Mouse (Mus musculus): ENCODE results near the gene Rfx4. TPM values are rescaled to one million over a fixed set of nuclear protein-coding genes. Genes with fewer than 3 reads are reported as not detected.

Gene Rfx4
- polyA plus RNA-seq (2014; fragmentation: Nextera tagmentation; extraction: Ambion mirVana), result 56.3 and 62.9 TPM in 2 replicates

DNA sequence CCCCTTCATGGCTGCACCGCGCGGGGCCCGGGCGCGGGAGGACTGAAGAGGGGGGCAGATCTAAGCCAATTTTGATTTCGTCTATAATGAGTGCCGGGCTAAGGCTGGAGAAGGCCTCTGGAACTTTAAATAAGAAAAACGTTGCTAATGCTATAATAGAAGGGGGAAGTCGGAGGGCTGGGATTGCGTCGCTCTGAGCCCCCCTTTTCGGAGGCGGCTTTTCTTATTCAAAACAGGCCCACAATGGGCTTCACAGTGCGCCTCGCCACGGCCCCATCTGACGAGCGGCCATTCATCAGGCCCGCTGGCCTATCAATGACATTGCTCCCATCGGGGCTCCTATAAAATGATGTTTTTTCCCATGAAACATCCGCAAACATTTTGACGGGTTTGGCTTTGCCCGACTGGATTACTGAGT, at the start of gene Rfx4:
TSS of gene Rfx4 (plus strand) at position 277 of the 418 bp plus-strand sequence.
- Histone ChIP-seq H3K4me2 (ENCODE audit: low read depth) (peak within 1 kb of the TSS; percentile 76), H3K27me3 (ENCODE audit: control insufficient read depth, insufficient read depth, low read length) (peaks cover 41% of the 10 kb centered on the region), H3K4me1 (ENCODE audit: control insufficient read depth, insufficient read depth, low read length) (peaks cover 18% of the 10 kb centered on the region), H3K36me3 (ENCODE audit: control insufficient read depth, insufficient read depth, low read length) (no peaks in the 10 kb centered on the region), H3K9ac (ENCODE audit: low read length) (peak within 1 kb of the TSS; percentile 62), H3K9me3 (ENCODE audit: control insufficient read depth, low read length) (no peaks in the 10 kb centered on the region), H3K27ac (ENCODE audit: low read depth, low read length) (peak within 1 kb of the TSS; percentile 96), H3K4me3 (ENCODE audit: low read depth, low read length) (peak within 1 kb of the TSS; percentile 56)
- DNase-seq (ENCODE audit: low spot score), result peak; percentile 88
- peak; percentile 69 for ATAC-seq (ENCODE audit: insufficient read depth, low FRiP score, low TSS enrichment)
- WGBS, result under 1% methylated on average over 24 of the region's 24 CpGs

DNA sequence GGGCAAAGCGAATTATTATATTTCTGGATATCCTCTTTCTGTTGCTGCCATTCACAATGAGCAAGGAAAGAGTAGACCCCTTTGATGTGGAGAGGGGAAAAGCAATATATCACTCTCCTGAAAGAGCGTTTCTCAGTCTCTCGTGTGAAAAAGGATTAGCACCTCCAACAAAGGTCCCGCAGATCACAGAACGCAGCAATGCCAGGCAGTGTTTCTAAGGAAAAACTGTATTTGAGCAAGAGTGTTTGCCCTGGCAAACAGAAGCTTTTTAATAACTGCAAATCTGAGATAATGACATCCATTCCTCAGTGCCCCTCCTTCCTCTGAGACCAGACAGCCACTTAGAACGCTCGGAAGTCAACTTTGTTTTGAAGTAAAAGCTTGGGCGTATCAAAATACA, 49.3 kb upstream of the Rfx4 start:
- DNase-seq (ENCODE audit: low spot score), result no peak
- H3K9ac ChIP-seq (ENCODE audit: low read length), result no peak overlapping the region
- H3K36me3 ChIP-seq (ENCODE audit: control insufficient read depth, insufficient read depth, low read length), result no peaks in the 10 kb centered on the region
- no peak overlapping the region for H3K4me2 ChIP-seq (ENCODE audit: low read depth)
- 24% methylated on average over 8 of the region's 8 CpGs for WGBS
- ATAC-seq (ENCODE audit: insufficient read depth, low FRiP score, low TSS enrichment), result no peak
- no peak overlapping the region for H3K4me3 ChIP-seq (ENCODE audit: low read depth, low read length)
- H3K4me1 ChIP-seq (ENCODE audit: control insufficient read depth, insufficient read depth, low read length), result peaks cover 26% of the 10 kb centered on the region
- peak overlapping the region; percentile 47 for H3K27ac ChIP-seq (ENCODE audit: low read depth, low read length)
- H3K27me3 ChIP-seq (ENCODE audit: control insufficient read depth, insufficient read depth, low read length), result no peaks in the 10 kb centered on the region
- no peaks in the 10 kb centered on the region for H3K9me3 ChIP-seq (ENCODE audit: control insufficient read depth, low read length)

- H3K4me3 ChIP-seq (ENCODE audit: low read depth, low read length), result no peak overlapping the region
- WGBS, result 15% methylated on average over 6 of the region's 6 CpGs
- H3K27ac ChIP-seq (ENCODE audit: low read depth, low read length), result peak overlapping the region; percentile 47
- H3K9ac ChIP-seq (ENCODE audit: low read length), result no peak overlapping the region
- no peaks in the 10 kb centered on the region for H3K27me3 ChIP-seq (ENCODE audit: control insufficient read depth, insufficient read depth, low read length)
- no peak overlapping the region for H3K4me2 ChIP-seq (ENCODE audit: low read depth)
- H3K4me1 ChIP-seq (ENCODE audit: control insufficient read depth, insufficient read depth, low read length), result peaks cover 28% of the 10 kb centered on the region
- ATAC-seq (ENCODE audit: insufficient read depth, low FRiP score, low TSS enrichment) (no peak), DNase-seq (ENCODE audit: low spot score) (peak; percentile 43)
- H3K9me3 ChIP-seq (ENCODE audit: control insufficient read depth, low read length), result no peaks in the 10 kb centered on the region
- H3K36me3 ChIP-seq (ENCODE audit: control insufficient read depth, insufficient read depth, low read length), result no peaks in the 10 kb centered on the region
Measured at GRCm38 (mm10) chr10:84707226-84707625, 48.6 kb upstream of the Rfx4 start.

DNA sequence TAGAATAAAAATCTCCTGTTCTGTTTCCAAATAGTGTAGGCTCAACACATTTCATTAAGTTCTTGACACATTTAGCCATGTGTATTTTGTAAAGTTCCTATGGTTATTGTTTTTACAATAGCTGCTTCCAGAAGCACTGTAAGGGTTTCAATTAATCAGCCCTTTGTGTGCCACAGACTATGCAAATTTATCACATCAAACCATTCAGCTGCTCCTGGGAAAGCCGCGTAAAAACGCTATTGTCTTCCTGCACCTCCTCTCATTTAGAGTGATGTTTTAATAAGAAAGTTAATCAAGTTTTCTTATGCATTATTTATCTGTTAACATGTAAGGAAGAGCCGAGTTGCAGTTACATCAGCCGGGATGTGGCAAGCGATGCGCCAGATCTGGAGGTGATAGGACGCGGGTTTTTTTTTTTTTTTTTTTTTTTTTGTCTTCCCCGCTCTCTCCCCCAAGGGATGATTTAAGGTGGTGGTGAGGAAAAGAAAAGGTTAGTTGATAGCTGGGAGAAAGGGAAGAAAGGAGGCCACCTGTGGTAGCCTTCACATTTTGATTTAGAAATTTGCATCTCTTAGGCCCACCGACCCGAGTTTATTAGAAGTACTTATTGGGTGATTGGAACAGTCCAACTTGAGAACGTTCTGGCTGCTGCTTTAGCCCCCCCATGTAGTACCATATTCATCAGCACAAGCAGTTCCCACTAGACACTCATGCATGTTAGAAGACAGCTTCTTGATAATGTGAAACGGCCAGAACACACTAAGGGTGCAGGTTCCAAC, 47.9 kb upstream of the Rfx4 start:
- ATAC-seq (ENCODE audit: insufficient read depth, low FRiP score, low TSS enrichment) (peak; percentile 23; the same call in 1 of the 2 replicates), DNase-seq (ENCODE audit: low spot score) (peak; percentile 45)
- no peaks in the 10 kb centered on the region for H3K9me3 ChIP-seq (ENCODE audit: control insufficient read depth, low read length)
- no peak overlapping the region for H3K9ac ChIP-seq (ENCODE audit: low read length)
- H3K4me3 ChIP-seq (ENCODE audit: low read depth, low read length), result no peak overlapping the region
- no peaks in the 10 kb centered on the region for H3K27me3 ChIP-seq (ENCODE audit: control insufficient read depth, insufficient read depth, low read length)
- H3K36me3 ChIP-seq (ENCODE audit: control insufficient read depth, insufficient read depth, low read length), result no peaks in the 10 kb centered on the region
- H3K4me1 ChIP-seq (ENCODE audit: control insufficient read depth, insufficient read depth, low read length), result peaks cover 33% of the 10 kb centered on the region
- H3K27ac ChIP-seq (ENCODE audit: low read depth, low read length), result peak overlapping the region; percentile 47; the same call in 1 of the 2 replicates
- no peak overlapping the region for H3K4me2 ChIP-seq (ENCODE audit: low read depth)
- 19% methylated on average over 14 of the region's 14 CpGs for WGBS

- Histone ChIP-seq H3K36me3 (ENCODE audit: control insufficient read depth, insufficient read depth, low read length) (no peaks in the 10 kb centered on the region; the same call in 1 of the 2 replicates), H3K4me2 (ENCODE audit: low read depth) (no peak overlapping the region), H3K9ac (ENCODE audit: low read length) (no peak overlapping the region), H3K27ac (ENCODE audit: low read depth, low read length) (peak overlapping the region; percentile 54; the same call in 1 of the 2 replicates), H3K4me3 (ENCODE audit: low read depth, low read length) (no peak overlapping the region), H3K4me1 (ENCODE audit: control insufficient read depth, insufficient read depth, low read length) (peaks cover 40% of the 10 kb centered on the region), H3K9me3 (ENCODE audit: control insufficient read depth, low read length) (no peaks in the 10 kb centered on the region), H3K27me3 (ENCODE audit: control insufficient read depth, insufficient read depth, low read length) (no peaks in the 10 kb centered on the region)
- DNase-seq (ENCODE audit: low spot score) (peak; percentile 36), ATAC-seq (ENCODE audit: insufficient read depth, low FRiP score, low TSS enrichment) (no peak)
- WGBS, result 15% methylated on average over 4 of the region's 4 CpGs
Measured at GRCm38 (mm10) chr10:84710192-84710591, 45.7 kb upstream of the Rfx4 start.

- H3K4me2 ChIP-seq (ENCODE audit: low read depth), result no peak overlapping the region
- no peaks in the 10 kb centered on the region for H3K9me3 ChIP-seq (ENCODE audit: control insufficient read depth, low read length)
- no peaks in the 10 kb centered on the region for H3K27me3 ChIP-seq (ENCODE audit: control insufficient read depth, insufficient read depth, low read length)
- H3K9ac ChIP-seq (ENCODE audit: low read length), result no peak overlapping the region
- peak overlapping the region; percentile 82; the same call in 1 of the 2 replicates for H3K27ac ChIP-seq (ENCODE audit: low read depth, low read length)
- 13% methylated on average over 4 of the region's 4 CpGs for WGBS
- peak; percentile 65 for DNase-seq (ENCODE audit: low spot score)
- no peaks in the 10 kb centered on the region; the same call in 1 of the 2 replicates for H3K36me3 ChIP-seq (ENCODE audit: control insufficient read depth, insufficient read depth, low read length)
- H3K4me1 ChIP-seq (ENCODE audit: control insufficient read depth, insufficient read depth, low read length), result peaks cover 40% of the 10 kb centered on the region
- ATAC-seq (ENCODE audit: insufficient read depth, low FRiP score, low TSS enrichment), result peak; percentile 82
- H3K4me3 ChIP-seq (ENCODE audit: low read depth, low read length), result no peak overlapping the region
Measured at GRCm38 (mm10) chr10:84710827-84711226, 45.0 kb upstream of the Rfx4 start.

- peak overlapping the region; percentile 41 for H3K9ac ChIP-seq (ENCODE audit: low read length)
- DNase-seq (ENCODE audit: low spot score) (peak; percentile 57), ATAC-seq (ENCODE audit: insufficient read depth, low FRiP score, low TSS enrichment) (peak; percentile 28; the same call in 1 of the 2 replicates)
- peaks cover 37% of the 10 kb centered on the region for H3K4me1 ChIP-seq (ENCODE audit: control insufficient read depth, insufficient read depth, low read length)
- H3K4me3 ChIP-seq (ENCODE audit: low read depth, low read length), result no peak overlapping the region
- no peaks in the 10 kb centered on the region; the same call in 1 of the 2 replicates for H3K36me3 ChIP-seq (ENCODE audit: control insufficient read depth, insufficient read depth, low read length)
- H3K4me2 ChIP-seq (ENCODE audit: low read depth), result peak overlapping the region; percentile 21; the same call in 1 of the 2 replicates
- no peaks in the 10 kb centered on the region for H3K9me3 ChIP-seq (ENCODE audit: control insufficient read depth, low read length)
- 45% methylated on average over 8 of the region's 8 CpGs for WGBS
- no peaks in the 10 kb centered on the region for H3K27me3 ChIP-seq (ENCODE audit: control insufficient read depth, insufficient read depth, low read length)
- peak overlapping the region; percentile 82 for H3K27ac ChIP-seq (ENCODE audit: low read depth, low read length)
Measured at GRCm38 (mm10) chr10:84711479-84711878, 44.4 kb upstream of the Rfx4 start.

- no peaks in the 10 kb centered on the region for H3K27me3 ChIP-seq (ENCODE audit: control insufficient read depth, insufficient read depth, low read length)
- no peaks in the 10 kb centered on the region for H3K9me3 ChIP-seq (ENCODE audit: control insufficient read depth, low read length)
- H3K9ac ChIP-seq (ENCODE audit: low read length), result no peak overlapping the region
- H3K4me3 ChIP-seq (ENCODE audit: low read depth, low read length), result no peak overlapping the region
- H3K27ac ChIP-seq (ENCODE audit: low read depth, low read length), result peak overlapping the region; percentile 82
- DNase-seq (ENCODE audit: low spot score) (no peak), ATAC-seq (ENCODE audit: insufficient read depth, low FRiP score, low TSS enrichment) (no peak)
- WGBS, result 53% methylated on average over 5 of the region's 5 CpGs
- no peaks in the 10 kb centered on the region; the same call in 1 of the 2 replicates for H3K36me3 ChIP-seq (ENCODE audit: control insufficient read depth, insufficient read depth, low read length)
- H3K4me2 ChIP-seq (ENCODE audit: low read depth), result no peak overlapping the region
- H3K4me1 ChIP-seq (ENCODE audit: control insufficient read depth, insufficient read depth, low read length), result peaks cover 34% of the 10 kb centered on the region
Measured at GRCm38 (mm10) chr10:84711940-84712339, 43.9 kb upstream of the Rfx4 start.

GRCm38 (mm10) chr10:84712532-84712931, 43.3 kb upstream of the Rfx4 start:
- 60% methylated on average over 6 of the region's 6 CpGs for WGBS
- H3K4me1 ChIP-seq (ENCODE audit: control insufficient read depth, insufficient read depth, low read length), result peaks cover 29% of the 10 kb centered on the region
- DNase-seq (ENCODE audit: low spot score), result no peak
- no peaks in the 10 kb centered on the region for H3K27me3 ChIP-seq (ENCODE audit: control insufficient read depth, insufficient read depth, low read length)
- no peak for ATAC-seq (ENCODE audit: insufficient read depth, low FRiP score, low TSS enrichment)
- no peak overlapping the region for H3K27ac ChIP-seq (ENCODE audit: low read depth, low read length)
- no peak overlapping the region for H3K4me3 ChIP-seq (ENCODE audit: low read depth, low read length)
- no peak overlapping the region for H3K9ac ChIP-seq (ENCODE audit: low read length)
- H3K36me3 ChIP-seq (ENCODE audit: control insufficient read depth, insufficient read depth, low read length), result no peaks in the 10 kb centered on the region; the same call in 1 of the 2 replicates
- no peak overlapping the region for H3K4me2 ChIP-seq (ENCODE audit: low read depth)
- no peaks in the 10 kb centered on the region for H3K9me3 ChIP-seq (ENCODE audit: control insufficient read depth, low read length)
